Mouse (Mus musculus) myocyte (in vitro differentiated cells): ENCODE measurements around the gene Nrarp.

Source experiments
- E2F4 ChIP-seq: IDR thresholded peaks from one replicate; pipeline ENCODE4 v1.6.1; 2011; ENCODE audit warnings: mild to moderate bottlenecking, control low read depth, moderate library complexity; ENCODE audit not compliant: insufficient read depth
- MAX ChIP-seq: IDR thresholded peaks from one replicate; pipeline ENCODE4 v1.6.1; 2011; ENCODE audit warnings: low read depth, mild to moderate bottlenecking, control low read depth
- POLR2A ChIP-seq: IDR thresholded peaks from one replicate; pipeline ENCODE4 v1.6.1; 2011; ENCODE audit warnings: low read depth, mild to moderate bottlenecking, control low read depth, moderate library complexity; ENCODE audit not compliant: insufficient read length
- POLR2AphosphoS2 ChIP-seq: IDR thresholded peaks from one replicate; pipeline ENCODE4 v1.6.1; 2011; ENCODE audit warnings: low read depth, control low read depth; ENCODE audit not compliant: insufficient read length
- SRF ChIP-seq: IDR thresholded peaks from one replicate; pipeline ENCODE4 v1.6.1; 2011; ENCODE audit warnings: low read depth; ENCODE audit not compliant: control insufficient read depth, insufficient read length
- USF1 ChIP-seq: IDR thresholded peaks from one replicate; pipeline ENCODE4 v1.6.1; 2011; ENCODE audit warnings: low read depth, mild to moderate bottlenecking, control low read depth, moderate library complexity

GRCm38 (mm10) chr2:25186575-25186930 is 6.0 kb downstream of the Nrarp start:
- TF ChIP-seq POLR2A, result no peak
- TF ChIP-seq SRF, result no peak
- no peak for TF ChIP-seq MAX
- TF ChIP-seq POLR2AphosphoS2, result no peak
- TF ChIP-seq USF1, result no peak
- TF ChIP-seq E2F4, result no peak
